Mouse (Mus musculus) hindbrain, embryonic 14.5 days (tissue): ENCODE results near the gene Vps26c. TPM values are rescaled to one million over a fixed set of nuclear protein-coding genes. Genes with fewer than 3 reads are reported as not detected.

ENCODE experiments used
- ATAC-seq: fragments of 200-750 bp; cut with Nextera tagmentation; 2 replicates; pipeline ENCODE4 v1.8.0; 2017; ENCODE audit warnings: moderate number of reproducible peaks, mild to moderate bottlenecking, moderate TSS enrichment, moderate library complexity; ENCODE audit not compliant: low FRiP score
- DNase-seq: peaks from one replicate; pipeline ENCODE4 v3.0.0-alpha.2; 2015; ENCODE audit warnings: low spot score
- H3K27ac ChIP-seq: fragments of 300-500 bp; sonication (generic); 2 replicates; pipeline ENCODE4 v1.5.1; 2014; ENCODE audit warnings: mild to moderate bottlenecking, moderate library complexity
- H3K27me3 ChIP-seq: fragments of 300-500 bp; sonication (generic); 2 replicates; pipeline ENCODE4 v1.6.1; 2014; ENCODE audit warnings: mild to moderate bottlenecking, low read length, mixed read lengths; ENCODE audit not compliant: control insufficient read depth, insufficient read depth
- H3K36me3 ChIP-seq: fragments of 300-500 bp; sonication (generic); replicated peaks from 2 replicates; pipeline ENCODE4 v1.6.1; 2014; ENCODE audit not compliant: control insufficient read depth, insufficient read depth
- H3K4me1 ChIP-seq: fragments of 300-500 bp; sonication (generic); replicated peaks from 2 replicates; pipeline ENCODE4 v1.6.1; 2014; ENCODE audit warnings: antibody characterized with exemption, low read length, mixed read lengths; ENCODE audit not compliant: control insufficient read depth, insufficient read depth
- H3K4me2 ChIP-seq: fragments of 300-500 bp; sonication (generic); replicated peaks from 2 replicates; pipeline ENCODE4 v1.6.1; 2014; ENCODE audit warnings: mild to moderate bottlenecking, moderate library complexity
- H3K4me3 ChIP-seq: fragments of 300-500 bp; sonication (generic); replicated peaks from 2 replicates; pipeline ENCODE4 v1.5.1; 2014; ENCODE audit warnings: mild to moderate bottlenecking, low read length
- H3K9ac ChIP-seq: fragments of 300-500 bp; sonication (generic); 2 replicates; pipeline ENCODE4 v1.6.1; 2014
- H3K9me3 ChIP-seq: fragments of 300-500 bp; sonication (generic); 2 replicates; pipeline ENCODE4 v1.6.1; 2016; ENCODE audit warnings: low read length; ENCODE audit not compliant: control insufficient read depth
- WGBS: fragments of 180-500 bp; shearing (Covaris S2); extraction: QIAGEN DNeasy Blood & Tissue Kit; methylation state at CpG from one replicate; pipeline ENCODE4 v1.1.7; 2014; 5-methylcytosine and 5-hydroxymethylcytosine counted together
- polyA plus RNA-seq: library from polyadenylated mRNA; unstranded; fragments of >200 nt; fragmentation: Nextera tagmentation; extraction: Ambion mirVana; gene quantifications from 2 replicates; pipeline ENCODE4 v1.2.1, GENCODE M21; 2014

Vps26c gene
- polyA plus RNA-seq, 1 experiment from 2014 or later: 85.4 TPM

GRCm38 (mm10) chr16:94533679-94534078, 7.0 kb upstream of the Vps26c start:
- no peaks in the 10 kb centered on the region for H3K36me3 ChIP-seq
- WGBS: 78% methylated on average over 6 of the region's 6 CpGs
- H3K9me3 ChIP-seq: no peaks in the 10 kb centered on the region
- H3K27ac ChIP-seq: no peak overlapping the region
- ATAC-seq (no peak), DNase-seq (no peak)
- no peaks in the 10 kb centered on the region for H3K4me1 ChIP-seq
- H3K9ac ChIP-seq: no peak overlapping the region
- H3K4me2 ChIP-seq: no peak overlapping the region
- no peak overlapping the region for H3K4me3 ChIP-seq
- H3K27me3 ChIP-seq: no peaks in the 10 kb centered on the region

GRCm38 (mm10) chr16:94531268-94531667, 4.6 kb upstream of the Vps26c start:
- Histone ChIP-seq H3K4me3 (no peak overlapping the region), H3K9ac (no peak overlapping the region), H3K27me3 (no peaks in the 10 kb centered on the region), H3K27ac (no peak overlapping the region), H3K4me1 (peaks cover 8% of the 10 kb centered on the region), H3K4me2 (no peak overlapping the region), H3K9me3 (no peaks in the 10 kb centered on the region), H3K36me3 (no peaks in the 10 kb centered on the region)
- 89% methylated on average over 4 of the region's 4 CpGs for WGBS
- no peak for DNase-seq
- ATAC-seq: no peak

- no peak for ATAC-seq
- no peak for DNase-seq
- H3K36me3 ChIP-seq: no peaks in the 10 kb centered on the region
- no peaks in the 10 kb centered on the region for H3K27me3 ChIP-seq
- H3K4me2 ChIP-seq: peak overlapping the region; percentile 59
- H3K9me3 ChIP-seq: no peaks in the 10 kb centered on the region
- 68% methylated on average over 3 of the region's 3 CpGs for WGBS
- H3K4me1 ChIP-seq: peaks cover 23% of the 10 kb centered on the region
- peak overlapping the region; percentile 86 for H3K4me3 ChIP-seq
- peak overlapping the region; percentile 91 for H3K9ac ChIP-seq
- H3K27ac ChIP-seq: peak overlapping the region; percentile 91
These were observed 916 bp upstream of the Vps26c start for GRCm38 (mm10) chr16:94527546-94527945.

- Histone ChIP-seq H3K4me2 (peak overlapping the region; percentile 59), H3K27me3 (no peaks in the 10 kb centered on the region), H3K4me3 (peak overlapping the region; percentile 86), H3K36me3 (no peaks in the 10 kb centered on the region), H3K9me3 (no peaks in the 10 kb centered on the region), H3K9ac (peak overlapping the region; percentile 91), H3K27ac (peak overlapping the region; percentile 91), H3K4me1 (peaks cover 23% of the 10 kb centered on the region)
- ATAC-seq (no peak), DNase-seq (no peak)
- WGBS: 7% methylated on average over 13 of the region's 13 CpGs
These were observed 513 bp upstream of the Vps26c start for GRCm38 (mm10) chr16:94527152-94527534.

- Histone ChIP-seq H3K4me3 (peak overlapping the region; percentile 86), H3K4me1 (peaks cover 23% of the 10 kb centered on the region), H3K27me3 (no peaks in the 10 kb centered on the region), H3K9me3 (no peaks in the 10 kb centered on the region), H3K36me3 (no peaks in the 10 kb centered on the region), H3K9ac (peak overlapping the region; percentile 91), H3K4me2 (peak overlapping the region; percentile 59), H3K27ac (peak overlapping the region; percentile 91)
- WGBS: 0% methylated on average over 24 of the region's 24 CpGs
- DNase-seq: no peak
- ATAC-seq: peak; percentile 71
These were observed 681 bp downstream of the Vps26c start for GRCm38 (mm10) chr16:94525955-94526343.

GRCm38 (mm10) chr16:94524691-94525090, 1.9 kb downstream of the Vps26c start:
- DNase-seq (no peak), ATAC-seq (no peak)
- H3K4me3 ChIP-seq: no peak overlapping the region
- H3K27me3 ChIP-seq: no peaks in the 10 kb centered on the region
- H3K27ac ChIP-seq: no peak overlapping the region
- peak overlapping the region; percentile 59 for H3K4me2 ChIP-seq
- H3K9me3 ChIP-seq: no peaks in the 10 kb centered on the region
- no peaks in the 10 kb centered on the region for H3K36me3 ChIP-seq
- peak overlapping the region; percentile 91; the same call in 1 of the 2 replicates for H3K9ac ChIP-seq
- peaks cover 23% of the 10 kb centered on the region for H3K4me1 ChIP-seq
- 76% methylated on average over 9 of the region's 9 CpGs for WGBS

- H3K9me3 ChIP-seq: no peaks in the 10 kb centered on the region
- peaks cover 23% of the 10 kb centered on the region for H3K4me1 ChIP-seq
- no peak overlapping the region for H3K27ac ChIP-seq
- DNase-seq (no peak), ATAC-seq (no peak)
- H3K4me2 ChIP-seq: no peak overlapping the region
- no peaks in the 10 kb centered on the region for H3K27me3 ChIP-seq
- no peak overlapping the region for H3K9ac ChIP-seq
- no peaks in the 10 kb centered on the region for H3K36me3 ChIP-seq
- WGBS: 69% methylated on average over 6 of the region's 6 CpGs
- H3K4me3 ChIP-seq: no peak overlapping the region
These were observed 2.8 kb downstream of the Vps26c start for GRCm38 (mm10) chr16:94523594-94524377.

- ATAC-seq: no peak
- DNase-seq: no peak
- no peak overlapping the region for H3K4me3 ChIP-seq
- H3K9me3 ChIP-seq: no peaks in the 10 kb centered on the region
- no peaks in the 10 kb centered on the region for H3K27me3 ChIP-seq
- H3K4me2 ChIP-seq: no peak overlapping the region
- no peak overlapping the region for H3K9ac ChIP-seq
- H3K36me3 ChIP-seq: no peaks in the 10 kb centered on the region
- H3K4me1 ChIP-seq: 0 out of 2 replicates have a peak, but pooled peaks cover 2% of the 10 kb centered on the region
- WGBS: 70% methylated on average over 6 of the region's 6 CpGs
- no peak overlapping the region for H3K27ac ChIP-seq
These were observed 7.6 kb downstream of the Vps26c start for GRCm38 (mm10) chr16:94519028-94519427.

- Histone ChIP-seq H3K9me3 (no peaks in the 10 kb centered on the region), H3K36me3 (0 out of 2 replicates have a peak, but pooled peaks cover 3% of the 10 kb centered on the region), H3K4me3 (no peak overlapping the region), H3K9ac (no peak overlapping the region), H3K4me1 (no peaks in the 10 kb centered on the region), H3K27ac (no peak overlapping the region), H3K4me2 (no peak overlapping the region), H3K27me3 (no peaks in the 10 kb centered on the region)
- ATAC-seq (no peak), DNase-seq (no peak)
- 95% methylated on average over 2 of the region's 2 CpGs for WGBS
These were observed 9.0 kb downstream of the Vps26c start for GRCm38 (mm10) chr16:94517606-94518005.
